Mouse (Mus musculus) heart, postnatal 0 days (tissue): ENCODE data around the gene Zfp773.

ENCODE experiments used
- CTCF ChIP-seq: IDR thresholded peaks from 2 replicates; pipeline ENCODE4 v1.5.1; 2016; ENCODE audit warnings: antibody characterized with exemption, control low read depth, low read depth
- EP300 ChIP-seq: IDR thresholded peaks from 2 replicates; pipeline ENCODE4 v1.6.1; 2016; ENCODE audit warnings: antibody characterized with exemption, low read depth

DNA sequence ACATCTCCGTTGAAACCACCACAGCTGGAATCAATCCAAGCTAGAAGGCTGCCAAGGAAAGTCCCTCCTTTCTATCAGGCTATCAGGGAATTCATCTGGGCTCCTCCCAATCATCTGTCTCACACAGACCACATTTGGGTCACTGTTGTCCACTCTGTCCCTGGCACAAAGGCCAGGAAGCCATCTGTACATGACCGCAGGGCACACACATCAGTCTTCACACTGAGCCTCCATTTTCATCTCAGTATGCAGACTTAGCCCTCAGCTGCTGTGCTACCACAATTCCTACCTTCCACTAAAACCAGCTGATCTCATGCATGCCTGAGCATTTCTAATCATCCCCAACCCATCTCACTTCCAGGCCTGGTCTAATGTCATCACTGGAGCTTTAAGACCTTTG lies 18.1 kb downstream of the Zfp773 start:
- TF ChIP-seq EP300 (no peak), CTCF (no peak)
